In genomic region chr11:76622566-76623205, GRCm38 (mm10) we compare ENCODE assay signal across 8 mouse cellular contexts. TPM values are rescaled to one million over a fixed set of nuclear protein-coding genes. Genes with fewer than 3 reads are reported as not detected.
DNase-seq lines count a peak whose midpoint lies in the region; ATAC-seq and TF ChIP-seq lines count a peak whose summit lies in the region.

No protein-coding gene starts in this region.

- peak overlapping the region; percentile 58 for H3K4me3 ChIP-seq in forebrain, embryonic 11.5 days (ENCODE audit: low read depth, low read length)
- peak overlapping the region; percentile 67 for H3K4me3 ChIP-seq in hindbrain, postnatal 0 days (ENCODE audit: low read length)
- H3K4me3 ChIP-seq in liver, embryonic 14.5 days (ENCODE audit: insufficient read depth in 1 of 2, low read depth in 2 of 2, low read length in 2 of 2), result peak overlapping the region; percentile 45 to 50
- peak overlapping the region; percentile 63 for H3K4me3 ChIP-seq in neural tube, embryonic 12.5 days

- H3K27me3 ChIP-seq in forebrain, embryonic 11.5 days (ENCODE audit: control insufficient read depth, insufficient read depth, low read length), result peaks cover 18% of the 10 kb centered on the region
- 0 out of 2 replicates have a peak, but pooled peaks cover 5% of the 10 kb centered on the region for H3K27me3 ChIP-seq in hindbrain, postnatal 0 days (ENCODE audit: insufficient read depth, low read length)
- H3K27me3 ChIP-seq in liver, embryonic 14.5 days (ENCODE audit: control insufficient read depth, insufficient read depth, low read length), result peaks cover 40% of the 10 kb centered on the region
- H3K27me3 ChIP-seq in neural tube, embryonic 12.5 days (replicated peaks), result 0 out of 2 replicates have a peak, but pooled peaks cover 22% of the 10 kb centered on the region

- H3K4me1 ChIP-seq in forebrain, embryonic 11.5 days (replicated peaks; ENCODE audit: control insufficient read depth, insufficient read depth, low read length), result peaks cover 6% of the 10 kb centered on the region; the same call in 1 of the 2 replicates
- peaks cover 11% of the 10 kb centered on the region for H3K4me1 ChIP-seq in hindbrain, postnatal 0 days (ENCODE audit: insufficient read depth, low read length)
- no peaks in the 10 kb centered on the region for H3K4me1 ChIP-seq in liver, embryonic 14.5 days (replicated peaks; ENCODE audit: control insufficient read depth in 2 of 2, insufficient read depth in 2 of 2, low read length in 1 of 2)
- peaks cover 20% of the 10 kb centered on the region for H3K4me1 ChIP-seq in neural tube, embryonic 12.5 days

- H3K36me3 ChIP-seq in forebrain, embryonic 11.5 days (ENCODE audit: control insufficient read depth, insufficient read depth, low read length), result no peaks in the 10 kb centered on the region
- H3K36me3 ChIP-seq in hindbrain, postnatal 0 days (ENCODE audit: insufficient read depth, low read length), result no peaks in the 10 kb centered on the region
- H3K36me3 ChIP-seq in liver, embryonic 14.5 days (replicated peaks; ENCODE audit: control insufficient read depth, insufficient read depth, low read depth), result no peaks in the 10 kb centered on the region
- H3K36me3 ChIP-seq in neural tube, embryonic 12.5 days, result no peaks in the 10 kb centered on the region

- no peak for TF ChIP-seq CTCF in hindbrain, postnatal 0 days (IDR thresholded peaks at IDR 0.05; ENCODE audit: low read depth)
- no peak for TF ChIP-seq CTCF in liver, embryonic 14.5 days (IDR thresholded peaks at IDR 0.05; ENCODE audit: low read depth)

- H3K4me2 ChIP-seq in forebrain, embryonic 11.5 days (ENCODE audit: low read depth, low read length, severe bottlenecking), result peak overlapping the region; percentile 99
- peak overlapping the region; percentile 99 for H3K4me2 ChIP-seq in hindbrain, postnatal 0 days (ENCODE audit: low read depth, low read length)
- peak overlapping the region; percentile 59 for H3K4me2 ChIP-seq in liver, embryonic 14.5 days (ENCODE audit: low read depth)
- peak overlapping the region; percentile 100 for H3K4me2 ChIP-seq in neural tube, embryonic 12.5 days (replicated peaks)

- under 1% methylated on average over 64 of the region's 66 CpGs for WGBS in forebrain, embryonic 11.5 days
- WGBS in hindbrain, postnatal 0 days, result under 1% methylated on average over 57 of the region's 66 CpGs
- under 1% methylated on average over 60 of the region's 66 CpGs for whole genome bisulfite sequencing in liver, embryonic 14.5 days (ENCODE audit: insufficient replicate concordance)
- under 1% methylated on average over 66 of the region's 66 CpGs for WGBS in neural tube, embryonic 12.5 days

- no peak for TF ChIP-seq EP300 in liver, embryonic 14.5 days (IDR thresholded peaks at IDR 0.05; ENCODE audit: low read depth)

- H3K27ac ChIP-seq in forebrain, embryonic 11.5 days (ENCODE audit: low read depth, low read length), result no peak overlapping the region
- H3K27ac ChIP-seq in hindbrain, postnatal 0 days, result peak overlapping the region; percentile 36; the same call in 1 of the 2 replicates
- H3K27ac ChIP-seq in liver, embryonic 14.5 days, result no peak overlapping the region
- H3K27ac ChIP-seq in neural tube, embryonic 12.5 days, result no peak overlapping the region

- DNase-seq in frontal cortex, postnatal 10 days (ENCODE audit: low spot score in 2 of 2), result peak; percentile 22 to 26
- peak; percentile 57 for DNase-seq in Muller cell, postnatal 12 days (ENCODE audit: inconsistent ontology term)
- peak; percentile 74 for DNase-seq in forebrain, embryonic 11.5 days (ENCODE audit: low spot score)
- DNase-seq in hindbrain, postnatal 0 days (ENCODE audit: low spot score), result no peak
- no peak for DNase-seq in liver, embryonic 14.5 days (ENCODE audit: low read depth in 3 of 3, low spot score in 3 of 3)
- no peak for DNase-seq in MN1 (ENCODE audit: low spot score)

- H3K9me3 ChIP-seq in forebrain, embryonic 11.5 days (ENCODE audit: control insufficient read depth, low read length), result no peaks in the 10 kb centered on the region
- no peaks in the 10 kb centered on the region for H3K9me3 ChIP-seq in hindbrain, postnatal 0 days (ENCODE audit: low read length)
- H3K9me3 ChIP-seq in liver, embryonic 14.5 days (ENCODE audit: control insufficient read depth, low read length), result no peaks in the 10 kb centered on the region
- 0 out of 2 replicates have a peak, but pooled peaks cover 7% of the 10 kb centered on the region for H3K9me3 ChIP-seq in neural tube, embryonic 12.5 days

- H3K9ac ChIP-seq in forebrain, embryonic 11.5 days (ENCODE audit: low read length), result peak overlapping the region; percentile 61
- H3K9ac ChIP-seq in hindbrain, postnatal 0 days (replicated peaks; ENCODE audit: low read length), result peak overlapping the region; percentile 61
- no peak overlapping the region for H3K9ac ChIP-seq in liver, embryonic 14.5 days (replicated peaks)
- H3K9ac ChIP-seq in neural tube, embryonic 12.5 days, result peak overlapping the region; percentile 56

- no peak for ATAC-seq in frontal cortex, adult (ENCODE audit: low TSS enrichment)
- 0 out of 2 replicates have a peak, but pooled peaks have one; percentile 53 for ATAC-seq in forebrain, embryonic 11.5 days (replicated peaks; ENCODE audit: low FRiP score)
- ATAC-seq in hindbrain, postnatal 0 days, result peak; percentile 30; the same call in 1 of the 2 replicates
- no peak for ATAC-seq in liver, embryonic 14.5 days (ENCODE audit: insufficient read depth)
- ATAC-seq in neural tube, embryonic 12.5 days (ENCODE audit: low FRiP score, low read depth), result 0 out of 2 replicates have a peak, but pooled peaks have one; percentile 58

RNA-seq across cellular contexts. Expression of gene Abr, which starts 0.6 kb away (rescaled TPM):
- 46.4 and 50.5 TPM in 2 replicates for polyA plus RNA-seq in forebrain, embryonic 11.5 days (2014; fragmentation: Nextera tagmentation; extraction: Ambion mirVana)
- 210 and 211 TPM in 2 replicates for total RNA-seq in hindbrain, postnatal 0 days (2014; rRNA removed)
- 77.0 and 87.5 TPM in 2 replicates for polyA plus RNA-seq in hindbrain, postnatal 0 days (2015; fragmentation: Nextera tagmentation; extraction: Ambion mirVana)
- polyA plus RNA-seq in liver, embryonic 14.5 days (2012; rRNA removed), result 3.3 and 3.6 TPM in 2 replicates
- 2.3 and 2.5 TPM in 2 replicates for polyA plus RNA-seq in liver, embryonic 14.5 days (2014; fragmentation: Nextera tagmentation; extraction: Ambion mirVana)
- polyA plus RNA-seq in neural tube, embryonic 12.5 days (2016; fragmentation: Nextera tagmentation; extraction: Ambion mirVana), result 74.9 and 76.2 TPM in 2 replicates

RNA-seq across cellular contexts. Expression of gene Bhlha9, which starts 49.6 kb away (rescaled TPM):
- polyA plus RNA-seq in forebrain, embryonic 11.5 days (2014; fragmentation: Nextera tagmentation; extraction: Ambion mirVana), result not detected in 2 replicates
- total RNA-seq in hindbrain, postnatal 0 days (2014; rRNA removed), result 1.2 and 2.0 TPM in 2 replicates
- 2.1 and 3.2 TPM in 2 replicates for polyA plus RNA-seq in hindbrain, postnatal 0 days (2015; fragmentation: Nextera tagmentation; extraction: Ambion mirVana)
- not detected in 2 replicates for polyA plus RNA-seq in liver, embryonic 14.5 days (2012; rRNA removed)
- polyA plus RNA-seq in liver, embryonic 14.5 days (2014; fragmentation: Nextera tagmentation; extraction: Ambion mirVana), result not detected in 2 replicates
- 0.27 and 0.38 TPM in 2 replicates for polyA plus RNA-seq in neural tube, embryonic 12.5 days (2016; fragmentation: Nextera tagmentation; extraction: Ambion mirVana)

RNA-seq across cellular contexts. Expression of gene Trarg1, which starts 56.9 kb away (rescaled TPM):
- not detected in 2 replicates for polyA plus RNA-seq in forebrain, embryonic 11.5 days (2014; fragmentation: Nextera tagmentation; extraction: Ambion mirVana)
- 0.05 and 0.14 TPM in 2 replicates for total RNA-seq in hindbrain, postnatal 0 days (2014; rRNA removed)
- polyA plus RNA-seq in hindbrain, postnatal 0 days (2015; fragmentation: Nextera tagmentation; extraction: Ambion mirVana), result 0.46 and 0.57 TPM in 2 replicates
- not detected in 2 replicates for polyA plus RNA-seq in liver, embryonic 14.5 days (2012; rRNA removed)
- polyA plus RNA-seq in liver, embryonic 14.5 days (2014; fragmentation: Nextera tagmentation; extraction: Ambion mirVana), result not detected in 2 replicates
- 0.27 and 0.62 TPM in 2 replicates for polyA plus RNA-seq in neural tube, embryonic 12.5 days (2016; fragmentation: Nextera tagmentation; extraction: Ambion mirVana)

Comparison
In these comparisons a context has a peak if more than half of its experiments do, and no peak if none do; other contexts are left out.
1. DNase-seq: peak in frontal cortex, postnatal 10 days (2 of 2), Muller cell, postnatal 12 days (single experiment) and forebrain, embryonic 11.5 days (single experiment); none in hindbrain, postnatal 0 days (single experiment), liver, embryonic 14.5 days (0 of 3) and MN1 (single experiment).
2. ATAC-seq: peak in forebrain, embryonic 11.5 days (single experiment), hindbrain, postnatal 0 days (single experiment) and neural tube, embryonic 12.5 days (single experiment); none in frontal cortex, adult (single experiment) and liver, embryonic 14.5 days (single experiment).
3. RNA of gene Abr, which starts 0.6 kb away (polyA plus RNA-seq): 77.0 to 87.5 TPM in hindbrain, postnatal 0 days, 74.9 to 76.2 TPM in neural tube, embryonic 12.5 days and 46.4 to 50.5 TPM in forebrain, embryonic 11.5 days; 2.3 to 3.6 TPM in liver, embryonic 14.5 days; every median in the first group is over 10 times any median in the second.
4. Peak in every context shown above with its lines, with median percentiles within 50 percentile points of each other: H3K4me2 ChIP-seq and H3K4me3 ChIP-seq.